Mouse (Mus musculus) central nervous system, embryonic 18 days (tissue): ENCODE measurements around the gene Lpin3. TPM values are rescaled to one million over a fixed set of nuclear protein-coding genes. Genes with fewer than 3 reads are reported as not detected.

Experiments
- polyA plus RNA-seq: library from polyadenylated mRNA; depleted of rRNA; stranded (reverse); fragments of >200 nt; gene quantifications from 2 replicates; pipeline ENCODE4 v1.2.3, GENCODE M21; 2012; rRNA removed

Lpin3 gene
- polyA plus RNA-seq = 0.28 and 0.53 TPM in 2 replicates

DNA sequence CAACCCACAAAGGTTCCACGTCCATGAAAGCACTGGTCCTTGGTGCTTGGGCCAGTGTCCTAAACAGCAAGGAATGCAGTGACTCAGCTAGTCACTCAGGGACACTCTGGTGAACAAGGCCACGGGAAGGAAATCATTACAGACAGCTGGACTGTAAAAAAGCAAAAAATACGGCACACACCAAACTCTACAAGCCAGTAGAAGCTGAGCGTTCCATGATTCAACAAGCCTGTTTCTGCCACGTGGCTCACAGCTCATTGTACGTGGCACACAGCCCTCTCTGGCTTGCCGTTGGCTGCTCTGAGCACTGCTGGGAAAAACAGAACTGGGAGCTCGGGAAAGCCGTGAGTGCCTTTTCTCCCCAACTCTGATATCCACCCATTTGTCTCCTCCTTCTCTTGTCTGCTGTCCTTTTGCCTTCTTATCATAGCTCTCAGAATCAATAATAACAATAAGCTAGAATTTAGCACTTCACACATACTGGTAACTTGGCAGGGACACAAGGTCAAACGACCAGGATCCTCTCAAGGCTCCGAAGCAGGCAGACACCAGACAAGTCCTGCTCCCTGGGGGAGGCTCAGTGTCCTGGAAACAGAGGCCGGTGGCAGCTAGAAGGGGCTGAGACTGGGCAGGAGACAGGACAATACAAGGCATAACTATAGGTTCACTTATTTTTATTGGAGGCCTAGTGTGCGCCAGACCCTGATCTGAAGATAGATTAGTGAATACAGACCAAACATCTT lies at the start of gene Lpin3:
TSS of gene Lpin3 (plus strand) at position 218 of the 743 bp plus-strand sequence.

DNA sequence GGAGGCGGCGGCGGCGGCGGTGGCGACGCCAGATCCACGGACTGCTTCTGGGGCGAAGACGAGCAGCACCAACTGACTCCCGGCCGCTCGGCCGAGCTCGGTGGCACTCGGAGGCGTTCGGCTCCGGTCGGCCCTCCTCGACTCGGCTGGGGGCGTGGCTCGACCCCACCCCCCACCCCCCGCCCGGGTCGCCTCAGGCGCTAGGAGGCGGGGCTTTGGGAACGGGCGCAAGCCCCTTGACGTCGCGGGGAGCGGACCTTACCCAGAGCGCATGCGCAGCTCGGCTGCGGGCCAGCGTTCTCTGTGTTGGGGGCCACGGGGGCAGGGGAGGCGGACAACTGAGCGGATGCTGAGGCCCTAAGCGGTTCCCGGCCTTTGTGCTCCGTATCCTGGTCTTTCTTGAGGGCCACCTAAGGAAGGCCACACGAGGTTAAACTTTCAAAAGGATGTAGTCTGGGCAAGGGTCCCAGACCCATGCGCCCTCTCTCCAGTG lies 7.5 kb upstream of the Lpin3 start, which contains the start of gene Zhx3:
TSS of gene Zhx3 (minus strand) at position 109 of the 493 bp plus-strand sequence.

GRCm38 (mm10) chr2:160912231-160912671 lies 31.8 kb downstream of the Lpin3 start, which contains the start of gene Emilin3:
Gene Emilin3 (minus strand): TSS chr2:160912328.

Other genes starting within 250 kb of the Lpin3 start
- 43.5 and 44.2 TPM in 2 replicates for gene Top1, start 234.8 kb upstream of the Lpin3 start, polyA plus RNA-seq
- gene Plcg1, start 149.4 kb upstream of the Lpin3 start, polyA plus RNA-seq = 128 and 138 TPM in 2 replicates
- 12.0 and 12.2 TPM in 2 replicates for gene Zhx3, start 7.7 kb upstream of the Lpin3 start, polyA plus RNA-seq
- gene Emilin3, start 31.7 kb downstream of the Lpin3 start, polyA plus RNA-seq = 0.48 and 1.6 TPM in 2 replicates
- 30.0 and 33.6 TPM in 2 replicates for gene Chd6, start 228.4 kb downstream of the Lpin3 start, polyA plus RNA-seq